Mouse (Mus musculus): ENCODE results near the gene Mblac2.

- TF ChIP-seq GATA1 (IDR thresholded peaks at IDR 0.05; ENCODE audit: low read length) (no peak), TAL1 (IDR thresholded peaks at IDR 0.05; ENCODE audit: low read length) (no peak)
Measured at GRCm38 (mm10) chr13:81706311-81706710, 4.8 kb upstream of the Mblac2 start.

Data from erythroblast, embryonic 14.5 days (primary cell).